In the genomic region with DNA sequence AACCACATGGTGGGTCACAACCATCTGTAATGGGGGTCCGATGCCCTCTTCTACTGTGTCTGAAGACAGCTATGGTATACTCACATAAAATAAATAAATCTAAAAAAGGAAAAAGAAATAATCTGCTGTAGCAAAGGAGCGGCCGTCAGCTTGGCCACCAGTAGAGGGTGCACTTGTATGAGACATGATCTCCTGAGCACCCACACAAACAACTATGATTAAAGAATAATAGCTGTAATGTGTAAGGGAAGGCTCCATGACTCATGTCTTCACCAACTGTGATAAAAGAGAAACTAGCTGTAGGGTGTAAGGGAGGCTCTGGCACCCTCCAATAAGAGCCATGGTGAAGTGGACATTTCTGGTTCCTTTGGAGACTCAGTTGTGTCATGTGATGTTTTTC, we compare ENCODE assay signal across 13 mouse cellular contexts. TPM values are rescaled to one million over a fixed set of nuclear protein-coding genes. Genes with fewer than 3 reads are reported as not detected.
DNase-seq lines count a peak whose midpoint lies in the region; ATAC-seq and TF ChIP-seq lines count a peak whose summit lies in the region.
"Had no signal": no experiment of that assay in that cellular context is flagged by ENCODE, and none has a peak within 500 bp of the region (broad histone marks: within the 10 kb centered on the region; RNA-seq: fewer than 3 reads in every experiment).

No protein-coding gene starts in this region.

- H3K4me2 ChIP-seq in liver, embryonic 11.5 days = no peak overlapping the region
- H3K4me2 ChIP-seq in CH12.LX (ENCODE audit: insufficient read depth, low read depth, poor library complexity, severe bottlenecking) = no peak overlapping the region
- H3K4me2 ChIP-seq: embryonic facial prominence, embryonic 13.5 days; hindbrain, embryonic 13.5 days; neural tube, embryonic 13.5 days had no signal

- in situ Hi-C loops in CH12.LX (cut with MboI; ENCODE audit: low pct_ligation_motif_present, low pct_unique_long_range_greater_than_20kb, low sequenced_read_pairs) = no loop called here

- H3K9ac ChIP-seq in liver, adult 2 months (ENCODE audit: low read depth, low read length) = no peak overlapping the region
- H3K9ac ChIP-seq in liver, embryonic 11.5 days (ENCODE audit: low read depth, low read length) = no peak overlapping the region
- H3K9ac ChIP-seq in CH12.LX (ENCODE audit: insufficient read depth, low read depth) = no peak overlapping the region
- H3K9ac ChIP-seq: embryonic facial prominence, embryonic 13.5 days; hindbrain, embryonic 13.5 days; neural tube, embryonic 13.5 days had no signal

- WGBS in liver, adult 2 months = 71% methylated on average over 3 of the region's 3 CpGs
- WGBS in liver, embryonic 11.5 days = 49% methylated on average over 3 of the region's 3 CpGs

- H3K79me2 ChIP-seq in liver, adult 2 months (ENCODE audit: control insufficient read depth, insufficient read depth, low read length) = no peaks in the 10 kb centered on the region
- no peaks in the 10 kb centered on the region for H3K79me2 ChIP-seq in CH12.LX (replicated peaks; ENCODE audit: control insufficient read depth, extremely low read depth, insufficient read depth, poor library complexity, severe bottlenecking)

- peak; percentile 21; the same call in 1 of the 2 replicates for TF ChIP-seq CTCF in liver, adult 2 months (IDR thresholded peaks at IDR 0.05; ENCODE audit: low read depth, low read length)
- peak; percentile 36 to 81; a peak in 3 of 4 replicates for TF ChIP-seq CTCF in CH12.LX (conservative IDR thresholded peaks at IDR 0.05 in 1 of 2, IDR thresholded peaks at IDR 0.05 in 1 of 2; ENCODE audit: low read depth in 2 of 2, low read length in 2 of 2)

- no peak overlapping the region for H3K27ac ChIP-seq in liver, adult 2 months (replicated peaks; ENCODE audit: insufficient read depth, low read depth, low read length)
- H3K27ac ChIP-seq in liver, embryonic 11.5 days (ENCODE audit: low read depth, low read length) = no peak overlapping the region
- H3K27ac ChIP-seq in CH12.LX (ENCODE audit: insufficient read depth, low read depth) = no peak overlapping the region
- H3K27ac ChIP-seq: embryonic facial prominence, embryonic 13.5 days; hindbrain, embryonic 13.5 days; neural tube, embryonic 13.5 days had no signal

- TF ChIP-seq RAD21 in CH12.LX (IDR thresholded peaks at IDR 0.05; ENCODE audit: low read depth, low read length) = peak; percentile 90

- TF ChIP-seq EP300 in CH12.LX (IDR thresholded peaks at IDR 0.05; ENCODE audit: low read length) = no peak

- no peak overlapping the region for H3K4me3 ChIP-seq in liver, adult 2 months (ENCODE audit: insufficient read depth, low read depth, low read length)
- no peak overlapping the region for H3K4me3 ChIP-seq in liver, embryonic 11.5 days (ENCODE audit: low read depth, low read length)
- H3K4me3 ChIP-seq in CH12.LX (replicated peaks in 1 of 3; ENCODE audit: low read depth in 2 of 3, low read length in 2 of 3, poor library complexity in 1 of 3) = no peak overlapping the region
- H3K4me3 ChIP-seq: embryonic facial prominence, embryonic 13.5 days; hindbrain, embryonic 13.5 days; neural tube, embryonic 13.5 days had no signal

- no peak for ATAC-seq in liver, embryonic 11.5 days (replicated peaks; ENCODE audit: low FRiP score)
- no peak for ATAC-seq in megakaryocyte-erythroid progenitor cell, adult 5-6 weeks (replicated peaks; ENCODE audit: low FRiP score, low TSS enrichment, poor library complexity, severe bottlenecking)

- no peaks in the 10 kb centered on the region for H3K9me3 ChIP-seq in liver, embryonic 11.5 days (ENCODE audit: control insufficient read depth, low read length)
- H3K9me3 ChIP-seq in CH12.LX (replicated peaks; ENCODE audit: low read length) = peaks cover 31% of the 10 kb centered on the region
- H3K9me3 ChIP-seq: embryonic facial prominence, embryonic 13.5 days; hindbrain, embryonic 13.5 days; neural tube, embryonic 13.5 days had no signal

- H3K4me1 ChIP-seq in liver, adult 2 months (ENCODE audit: control insufficient read depth, insufficient read depth, low read length) = no peaks in the 10 kb centered on the region
- no peaks in the 10 kb centered on the region for H3K4me1 ChIP-seq in liver, embryonic 11.5 days (replicated peaks; ENCODE audit: control insufficient read depth, insufficient read depth, low read length)
- H3K4me1 ChIP-seq in CH12.LX (ENCODE audit: control insufficient read depth in 1 of 2, insufficient read depth in 2 of 2) = 0 out of 4 replicates have a peak, but pooled peaks cover 0 to under 1% of the 10 kb centered on the region in 2 experiments
- H3K4me1 ChIP-seq: embryonic facial prominence, embryonic 13.5 days; hindbrain, embryonic 13.5 days; neural tube, embryonic 13.5 days had no signal

- no peaks in the 10 kb centered on the region for H3K27me3 ChIP-seq in liver, adult 2 months (ENCODE audit: control insufficient read depth, insufficient read depth, low read length)
- no peaks in the 10 kb centered on the region; the same call in 1 of the 2 replicates for H3K27me3 ChIP-seq in liver, embryonic 11.5 days (replicated peaks; ENCODE audit: control insufficient read depth, insufficient read depth, low read length)
- no peaks in the 10 kb centered on the region for H3K27me3 ChIP-seq in CH12.LX (replicated peaks)
- H3K27me3 ChIP-seq: embryonic facial prominence, embryonic 13.5 days; hindbrain, embryonic 13.5 days; neural tube, embryonic 13.5 days had no signal

- no peaks in the 10 kb centered on the region for H3K36me3 ChIP-seq in liver, adult 2 months (ENCODE audit: control insufficient read depth, insufficient read depth, low read length)
- no peaks in the 10 kb centered on the region for H3K36me3 ChIP-seq in liver, embryonic 11.5 days (ENCODE audit: control insufficient read depth, insufficient read depth, low read length)
- H3K36me3 ChIP-seq in CH12.LX (replicated peaks in 1 of 2; ENCODE audit: control insufficient read depth in 1 of 2, insufficient read depth in 1 of 2, low read length in 1 of 2) = no peaks in the 10 kb centered on the region
- H3K36me3 ChIP-seq: embryonic facial prominence, embryonic 13.5 days; hindbrain, embryonic 13.5 days; neural tube, embryonic 13.5 days had no signal

- DNase-seq in embryo, embryonic 10 days (ENCODE audit: low spot score) = peak; percentile 48
- DNase-seq in embryo, embryonic 9.5 days (ENCODE audit: extremely low spot score) = no peak
- no peak for DNase-seq in liver, adult 2 months (ENCODE audit: extremely low read depth, low read depth, low spot score)
- no peak for DNase-seq in liver, embryonic 11.5 days (ENCODE audit: low spot score)
- DNase-seq in CH12.LX (ENCODE audit: extremely low read depth) = peak; percentile 71
- DNase-seq in lung, postnatal 10 days = peak; percentile 35
- no peak for DNase-seq in urinary bladder, postnatal 10 days (ENCODE audit: low spot score)
- DNase-seq: gastrocnemius, postnatal 10 days had no signal

- no peak for TF ChIP-seq POLR2A in liver, adult 2 months (IDR thresholded peaks at IDR 0.05; ENCODE audit: extremely low read depth, insufficient read depth, low read length)
- TF ChIP-seq POLR2A in CH12.LX (IDR thresholded peaks at IDR 0.05; ENCODE audit: low read depth, low read length) = no peak

- dilution Hi-C loops in CH12.LX (cut with MboI; ENCODE audit: extremely low pct_ligation_motif_present, extremely low pct_unique_long_range_greater_than_20kb, low sequenced_read_pairs) = no loop called here

TF ChIP-seq in CH12.LX, 34 proteins besides CTCF, POLR2A, EP300 and RAD21 (continues in another document):
- TF ChIP-seq ZC3H11A (IDR thresholded peaks at IDR 0.05; ENCODE audit: low read depth, low read length) = peak; percentile 75
- TF ChIP-seq MAZ (IDR thresholded peaks at IDR 0.05; ENCODE audit: low read depth, low read length) = no peak
- TF ChIP-seq PAX5 (IDR thresholded peaks at IDR 0.05; ENCODE audit: low read length) = no peak
- TF ChIP-seq CHD1 (IDR thresholded peaks at IDR 0.05; ENCODE audit: low read depth, low read length) = no peak
- TF ChIP-seq ELF1 (IDR thresholded peaks at IDR 0.05; ENCODE audit: low read depth, low read length) = no peak
- TF ChIP-seq MEF2A (IDR thresholded peaks at IDR 0.05; ENCODE audit: borderline replicate concordance, low read depth, low read length) = no peak
- TF ChIP-seq ZMIZ1 (IDR thresholded peaks at IDR 0.05; ENCODE audit: low read depth, low read length) = no peak
- 0 out of 2 replicates have a peak, but pooled peaks have one; percentile 11 for TF ChIP-seq MAX (IDR thresholded peaks at IDR 0.05; ENCODE audit: low read length)
- no peak for TF ChIP-seq TBP (conservative IDR thresholded peaks at IDR 0.05; ENCODE audit: low read depth, low read length)
- TF ChIP-seq USF2 (conservative IDR thresholded peaks at IDR 0.05; ENCODE audit: low read depth, low read length) = no peak
- no peak for TF ChIP-seq ETS1 (conservative IDR thresholded peaks at IDR 0.05; ENCODE audit: low read depth, low read length)

RNA-seq across cellular contexts. Expression of a gene that starts 23.4 kb away (rescaled TPM):
- 3.8 and 5.0 TPM in 2 replicates for total RNA-seq in liver, adult 2 months (2014; rRNA removed)
- polyA plus RNA-seq in liver, adult 2 months (2012; rRNA removed) = 2.8 and 3.4 TPM in 2 replicates
- polyA plus RNA-seq in liver, embryonic 11.5 days (2014; fragmentation: Nextera tagmentation; extraction: Ambion mirVana) = 9.5 and 9.9 TPM in 2 replicates
- total RNA-seq in CH12.LX (2012; rRNA removed) (379 and 412 TPM in 2 replicates), CH12.LX (2014; rRNA removed) (264 and 274 TPM in 2 replicates)
- 280 and 294 TPM in 2 replicates for polyA plus RNA-seq in CH12.LX (2012; ENCODE audit: insufficient read length, low read depth)
- total RNA-seq in megakaryocyte-erythroid progenitor cell, adult 5-6 weeks (2014; fragmentation: Nextera tagmentation) = 2.2 and 2.4 TPM in 2 replicates
- total RNA-seq in megakaryocyte-erythroid progenitor cell, adult 5-6 weeks (2017) = 1.3 TPM in 1 of 2 replicates, not detected in the other

RNA-seq across cellular contexts. Expression of a gene that starts 50.1 kb away (rescaled TPM):
- total RNA-seq in liver, adult 2 months (2014; rRNA removed) = 5.7 and 6.1 TPM in 2 replicates
- 3.2 and 4.5 TPM in 2 replicates for polyA plus RNA-seq in liver, adult 2 months (2012; rRNA removed)
- 9.2 and 9.3 TPM in 2 replicates for polyA plus RNA-seq in liver, embryonic 11.5 days (2014; fragmentation: Nextera tagmentation; extraction: Ambion mirVana)
- total RNA-seq in CH12.LX (2012; rRNA removed) = 9.6 and 13.8 TPM in 2 replicates
- total RNA-seq in CH12.LX (2014; rRNA removed) = 8.8 and 10.1 TPM in 2 replicates
- polyA plus RNA-seq in CH12.LX (2012; ENCODE audit: insufficient read length, low read depth) = 7.2 and 8.9 TPM in 2 replicates
- total RNA-seq in megakaryocyte-erythroid progenitor cell, adult 5-6 weeks (2014; fragmentation: Nextera tagmentation) = 2.2 TPM in 1 of 2 replicates, not detected in the other
- 0.38 and 4.1 TPM in 2 replicates for total RNA-seq in megakaryocyte-erythroid progenitor cell, adult 5-6 weeks (2017)

RNA-seq across cellular contexts. Expression of a gene that starts 54.3 kb away (rescaled TPM):
- 1.0 and 1.5 TPM in 2 replicates for total RNA-seq in liver, adult 2 months (2014; rRNA removed)
- polyA plus RNA-seq in liver, adult 2 months (2012; rRNA removed) = 1.4 TPM in 2 replicates
- polyA plus RNA-seq in liver, embryonic 11.5 days (2014; fragmentation: Nextera tagmentation; extraction: Ambion mirVana) = 5.0 and 5.5 TPM in 2 replicates
- 50.4 and 63.7 TPM in 2 replicates for total RNA-seq in CH12.LX (2012; rRNA removed)
- total RNA-seq in CH12.LX (2014; rRNA removed) = 17.2 and 19.2 TPM in 2 replicates
- 17.8 and 19.1 TPM in 2 replicates for polyA plus RNA-seq in CH12.LX (2012; ENCODE audit: insufficient read length, low read depth)
- total RNA-seq in megakaryocyte-erythroid progenitor cell, adult 5-6 weeks (2014; fragmentation: Nextera tagmentation) = not detected in 2 replicates
- total RNA-seq in megakaryocyte-erythroid progenitor cell, adult 5-6 weeks (2017) = not detected in 2 replicates
- total RNA-seq: layer of hippocampus, postnatal 25 days had no signal

Comparison
In these comparisons a context has a peak if more than half of its experiments do, and no peak if none do; other contexts are left out.
1. DNase-seq: peak in embryo, embryonic 10 days (single experiment), CH12.LX (single experiment) and lung, postnatal 10 days (single experiment); none in embryo, embryonic 9.5 days (single experiment), liver, adult 2 months (single experiment), liver, embryonic 11.5 days (single experiment) and urinary bladder, postnatal 10 days (single experiment).
2. RNA of a gene that starts 23.4 kb away (total RNA-seq): 264 to 412 TPM in CH12.LX; 3.8 to 5.0 TPM in liver, adult 2 months and 1.3 to 2.4 TPM in megakaryocyte-erythroid progenitor cell, adult 5-6 weeks; every median in the first group is over 10 times any median in the second.